Mouse (Mus musculus) erythroid progenitor cell, adult 5-6 weeks (primary cell): Measurements from ENCODE around the gene Arsg. TPM values are rescaled to one million over a fixed set of nuclear protein-coding genes. Genes with fewer than 3 reads are reported as not detected.
A peak's percentile ranks its signal among the peaks of the same experiment; 100 is the strongest.

Experiments
- ATAC-seq: replicated peaks from 2 replicates; pipeline ENCODE4 v1.8.0; 2016; ENCODE audit warnings: moderate number of reproducible peaks, mild to moderate bottlenecking, moderate TSS enrichment, inconsistent platforms; ENCODE audit not compliant: poor library complexity, low FRiP score, severe bottlenecking
- total RNA-seq, 2 experiments: library from RNA; stranded (forward) in 1 of 2; stranded (reverse) in 1 of 2; fragments of 150-400 nt in 1 of 2; fragments of 186-747, 209-891 nt in 1 of 2; gene quantifications; 2 replicates each; pipeline versions ENCODE4 v1.2.3 to v1.2.4; 2015 to 2017; ENCODE audit warnings: low replicate concordance in 2 of 2

The Arsg gene
- total RNA-seq, 2 experiments from 2014 or later = 0.91 to 2.9 TPM

- peak; percentile 16 for ATAC-seq
These were observed 137.7 kb downstream of the Arsg start for GRCm38 (mm10) chr11:109610795-109611302.

- peak; percentile 76 for ATAC-seq
These were observed 138.4 kb downstream of the Arsg start, which contains the start of gene Wipi1 for GRCm38 (mm10) chr11:109611303-109612149. Gene Wipi1 (minus strand): TSS chr11:109611967.

GRCm38 (mm10) chr11:109612871-109613529 is 139.8 kb downstream of the Arsg start:
- ATAC-seq = peak; percentile 25

- no peak for ATAC-seq
These were observed 142.1 kb downstream of the Arsg start for GRCm38 (mm10) chr11:109615286-109615685.

GRCm38 (mm10) chr11:109616352-109616751 is 143.2 kb downstream of the Arsg start:
- no peak for ATAC-seq

GRCm38 (mm10) chr11:109616766-109617165 is 143.6 kb downstream of the Arsg start:
- ATAC-seq = 0 out of 2 replicates have a peak, but pooled peaks have one; percentile 15

- 0 out of 2 replicates have a peak, but pooled peaks have one; percentile 44 for ATAC-seq
These were observed 145.9 kb downstream of the Arsg start for GRCm38 (mm10) chr11:109619055-109619454.

- no peak for ATAC-seq
These were observed 147.2 kb downstream of the Arsg start for GRCm38 (mm10) chr11:109620356-109620755.

- ATAC-seq = 0 out of 2 replicates have a peak, but pooled peaks have one; percentile 44
These were observed 148.0 kb downstream of the Arsg start for GRCm38 (mm10) chr11:109621183-109621582.

GRCm38 (mm10) chr11:109622518-109623037 is 149.4 kb downstream of the Arsg start:
- no peak for ATAC-seq

Other genes with a start within 250 kb of the Arsg start
- not detected in 2 replicates for gene Rgs9, start 175.2 kb upstream of the Arsg start, total RNA-seq (2015; ENCODE audit: low replicate concordance)
- gene Rgs9, start 175.2 kb upstream of the Arsg start, total RNA-seq (2017; ENCODE audit: low replicate concordance) = not detected in 2 replicates
- 41.1 and 46.5 TPM in 2 replicates for gene Gna13, start 110.5 kb upstream of the Arsg start, total RNA-seq (2015; ENCODE audit: low replicate concordance)
- gene Gna13, start 110.5 kb upstream of the Arsg start, total RNA-seq (2017; ENCODE audit: low replicate concordance) = 37.9 and 40.1 TPM in 2 replicates
- not detected in 2 replicates for gene 9930022D16Rik, start 59.5 kb upstream of the Arsg start, total RNA-seq (2015; ENCODE audit: low replicate concordance)
- not detected in 2 replicates for gene 9930022D16Rik, start 59.5 kb upstream of the Arsg start, total RNA-seq (2017; ENCODE audit: low replicate concordance)
- gene Amz2, start 47.4 kb upstream of the Arsg start, total RNA-seq (2015; ENCODE audit: low replicate concordance) = 16.6 and 32.7 TPM in 2 replicates
- gene Amz2, start 47.4 kb upstream of the Arsg start, total RNA-seq (2017; ENCODE audit: low replicate concordance) = 10.1 and 18.6 TPM in 2 replicates
- gene Slc16a6, start 224 bp downstream of the Arsg start, total RNA-seq (2015; ENCODE audit: low replicate concordance) = 94.7 and 107 TPM in 2 replicates
- 35.6 and 52.4 TPM in 2 replicates for gene Slc16a6, start 224 bp downstream of the Arsg start, total RNA-seq (2017; ENCODE audit: low replicate concordance)
- 40.4 and 58.3 TPM in 2 replicates for gene Wipi1, start 138.6 kb downstream of the Arsg start, total RNA-seq (2015; ENCODE audit: low replicate concordance)
- 20.3 and 33.6 TPM in 2 replicates for gene Wipi1, start 138.6 kb downstream of the Arsg start, total RNA-seq (2017; ENCODE audit: low replicate concordance)
- gene Prkar1a, start 176.0 kb downstream of the Arsg start, total RNA-seq (2015; ENCODE audit: low replicate concordance) = 46.1 and 72.5 TPM in 2 replicates
- 24.0 and 38.4 TPM in 2 replicates for gene Prkar1a, start 176.0 kb downstream of the Arsg start, total RNA-seq (2017; ENCODE audit: low replicate concordance)
- not detected in 2 replicates for gene Fam20a, start 248.9 kb downstream of the Arsg start, total RNA-seq (2015; ENCODE audit: low replicate concordance)
- not detected in 2 replicates for gene Fam20a, start 248.9 kb downstream of the Arsg start, total RNA-seq (2017; ENCODE audit: low replicate concordance)